Mouse (Mus musculus) olfactory bulb, adult 2 months (tissue): ENCODE data around the gene F5. TPM values are rescaled to one million over a fixed set of nuclear protein-coding genes. Genes with fewer than 3 reads are reported as not detected.
"Not testable (repeated sequence)": the region's sequence is repeated elsewhere in the genome, so short reads cannot be mapped to it uniquely, and the experiment has no call there.

ENCODE experiments used
- H3K27ac ChIP-seq: fragments of 200-500 bp; 2 replicates; pipeline ENCODE4 v1.5.1; 2012; ENCODE audit warnings: low read depth, low read length; ENCODE audit not compliant: insufficient read depth
- H3K4me1 ChIP-seq: fragments of 200-500 bp; 2 replicates; pipeline ENCODE4 v1.6.1; 2012; ENCODE audit warnings: low read length; ENCODE audit not compliant: control insufficient read depth, insufficient read depth
- H3K4me3 ChIP-seq: fragments of 200-500 bp; 2 replicates; pipeline ENCODE4 v1.5.1; 2012; ENCODE audit warnings: mild to moderate bottlenecking, low read depth, low read length, moderate library complexity; ENCODE audit not compliant: insufficient read depth
- CTCF ChIP-seq: fragments of 200-500 bp; IDR thresholded peaks from 2 replicates; pipeline ENCODE4 v1.5.1; 2012; ENCODE audit warnings: low read depth, mild to moderate bottlenecking, low read length, moderate library complexity; ENCODE audit not compliant: insufficient read depth
- POLR2A ChIP-seq: fragments of 200-500 bp; IDR thresholded peaks from 2 replicates; pipeline ENCODE4 v1.6.1; 2012; ENCODE audit warnings: mild to moderate bottlenecking, low read depth, low read length, moderate library complexity; ENCODE audit not compliant: insufficient read depth
- WGBS: fragments of 180-500 bp; shearing (Covaris S2); methylation state at CpG from one replicate; pipeline ENCODE4 v1.1.7; 2018; 5-methylcytosine and 5-hydroxymethylcytosine counted together
- polyA plus RNA-seq: library from polyadenylated mRNA; stranded (reverse); fragments of >200 nt; gene quantifications from 2 replicates; pipeline ENCODE4 v1.2.4, GENCODE M21; 2012; ENCODE audit warnings: low replicate concordance; ENCODE audit not compliant: missing spikeins, insufficient read depth, insufficient read length

F5 gene
- polyA plus RNA-seq, 1 experiment = not detected

DNA sequence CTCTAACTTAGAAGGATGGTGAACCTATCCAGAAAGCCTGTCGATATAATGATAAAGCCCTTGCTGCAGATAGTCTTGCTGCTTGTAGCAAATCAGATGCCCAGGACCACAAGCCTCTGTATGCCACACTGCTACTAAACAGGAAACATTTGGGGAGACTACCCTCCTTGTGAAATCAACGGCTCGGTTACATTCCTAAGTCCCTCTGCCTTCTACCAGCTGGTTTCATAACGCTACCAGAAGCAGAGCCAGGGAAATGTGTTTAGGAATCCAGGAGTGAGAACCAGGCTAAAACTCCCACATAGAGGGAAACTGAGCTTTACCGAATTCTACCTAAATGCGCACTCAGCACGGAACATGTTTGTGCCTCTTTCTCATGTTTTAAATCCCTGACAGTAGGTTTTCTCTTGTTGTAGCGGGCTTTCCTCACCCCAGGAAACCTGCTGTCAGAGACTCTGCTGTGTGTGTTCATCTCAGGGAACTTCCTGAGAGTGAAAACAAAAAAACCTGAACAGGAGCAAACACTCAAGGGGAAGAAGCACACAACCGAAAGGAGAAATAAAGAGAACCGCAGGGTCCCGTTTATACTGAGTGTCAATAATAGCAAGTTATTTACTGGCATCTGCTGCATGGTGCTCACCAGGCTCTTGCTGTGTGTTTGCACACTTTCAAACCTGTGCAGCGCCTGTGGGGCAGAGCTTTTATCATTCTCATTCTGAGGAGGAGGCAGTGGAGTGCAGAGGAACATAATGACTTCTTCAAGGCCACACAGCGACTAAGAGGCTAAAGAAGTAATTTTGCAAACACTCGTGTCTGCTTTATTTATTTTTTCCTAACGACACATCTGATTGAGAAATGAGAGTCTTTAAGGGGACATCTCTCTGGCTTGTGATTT, 66.4 kb downstream of the F5 start:
- Histone ChIP-seq H3K4me3 (no peak overlapping the region), H3K27ac (no peak overlapping the region), H3K4me1 (no peaks in the 10 kb centered on the region)
- 48% methylated on average over 15 of the region's 15 CpGs for WGBS
- TF ChIP-seq POLR2A = no peak
- no peak for TF ChIP-seq CTCF

DNA sequence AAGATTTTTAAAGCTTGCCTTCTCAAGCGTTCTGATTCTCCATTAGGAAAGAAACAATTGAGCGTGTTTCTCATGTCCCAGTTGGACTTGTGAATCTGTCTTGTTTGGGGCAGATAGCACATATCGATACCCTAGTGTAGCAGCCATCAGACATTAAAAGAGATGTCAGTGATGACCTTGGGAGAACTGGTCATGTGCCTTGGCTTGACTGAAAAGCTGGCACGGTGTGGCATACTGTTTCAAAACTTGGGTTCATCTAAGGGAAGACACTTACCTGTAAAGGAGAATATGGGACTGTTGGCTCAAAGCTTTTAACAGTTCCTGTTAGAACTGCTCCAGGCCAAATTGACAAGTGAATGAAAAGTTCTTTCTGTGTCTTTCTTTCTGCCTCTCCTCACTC, 68.6 kb downstream of the F5 start:
- Histone ChIP-seq H3K4me3 (no peak overlapping the region), H3K27ac (no peak overlapping the region), H3K4me1 (no peaks in the 10 kb centered on the region)
- 87% methylated on average over 4 of the region's 4 CpGs for WGBS
- no peak for TF ChIP-seq CTCF
- no peak for TF ChIP-seq POLR2A

- Histone ChIP-seq H3K27ac (no peak overlapping the region), H3K4me3 (no peak overlapping the region), H3K4me1 (no peaks in the 10 kb centered on the region)
- TF ChIP-seq POLR2A = no peak
- no peak for TF ChIP-seq CTCF
Observed at GRCm38 (mm10) chr1:164223089-164223488, 71.5 kb downstream of the F5 start.

GRCm38 (mm10) chr1:164231937-164232570, 80.4 kb downstream of the F5 start:
- WGBS = 55% methylated on average over 2 of the region's 4 CpGs

GRCm38 (mm10) chr1:164233447-164233846, 81.8 kb downstream of the F5 start:
- WGBS = 79% methylated on average over 1 of the region's 1 CpGs
- no peak overlapping the region for H3K27ac ChIP-seq
- no peak for TF ChIP-seq POLR2A
- TF ChIP-seq CTCF = no peak
- H3K4me3 ChIP-seq = no peak overlapping the region
- H3K4me1 ChIP-seq = no peaks in the 10 kb centered on the region

More at GRCm38 (mm10) chr1:164231937-164232570, 80.4 kb downstream of the F5 start:
- H3K4me3 ChIP-seq, H3K27ac ChIP-seq, H3K4me1 ChIP-seq: not testable (repeated sequence)

DNA sequence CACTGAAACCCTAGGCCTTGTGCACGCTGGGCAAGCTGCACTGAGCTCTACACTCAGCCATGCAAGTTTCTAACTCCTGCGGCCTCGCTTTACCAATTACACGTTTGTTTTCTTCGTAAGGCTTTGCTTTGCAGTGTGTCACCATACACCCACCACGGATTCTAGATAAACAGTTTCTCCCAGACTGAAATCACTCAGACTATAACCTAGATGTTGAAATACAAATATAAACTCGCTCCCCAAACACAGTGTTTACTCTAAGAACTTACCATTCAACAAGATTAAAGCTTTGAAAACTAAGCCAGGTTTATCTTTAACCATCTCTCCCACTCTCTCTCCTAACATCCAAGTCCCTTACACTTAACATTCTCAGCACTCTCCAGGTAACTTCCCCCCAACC, 83.4 kb downstream of the F5 start:
- Histone ChIP-seq H3K4me3 (no peak overlapping the region), H3K4me1 (no peaks in the 10 kb centered on the region), H3K27ac (no peak overlapping the region)
- no peak for TF ChIP-seq CTCF
- TF ChIP-seq POLR2A = no peak
- 64% methylated on average over 7 of the region's 7 CpGs for WGBS

GRCm38 (mm10) chr1:164236078-164236477, 84.4 kb downstream of the F5 start:
- WGBS = 62% methylated on average over 7 of the region's 7 CpGs
- Histone ChIP-seq H3K4me1 (no peaks in the 10 kb centered on the region), H3K4me3 (no peak overlapping the region), H3K27ac (no peak overlapping the region)
- no peak for TF ChIP-seq CTCF
- TF ChIP-seq POLR2A = no peak

DNA sequence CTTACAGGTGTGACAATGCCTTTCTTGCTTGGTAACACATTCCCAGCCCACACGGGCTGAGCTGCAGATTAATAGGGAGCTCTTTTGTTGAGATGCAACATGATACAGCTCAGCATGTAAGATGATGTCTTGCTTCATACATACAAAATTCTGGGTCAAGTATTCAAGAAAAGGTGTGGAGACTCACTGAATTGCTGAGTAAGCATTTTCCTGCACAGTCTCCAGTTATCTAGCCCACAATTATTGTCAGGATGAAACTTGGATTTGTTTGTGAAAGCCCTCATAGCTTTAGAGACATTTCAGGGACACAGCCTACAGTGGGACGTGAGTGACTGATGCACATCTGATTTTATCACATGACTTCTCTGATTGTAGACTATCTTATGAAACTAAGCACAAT, 89.9 kb downstream of the F5 start:
- 79% methylated on average over 2 of the region's 2 CpGs for WGBS
- no peak for TF ChIP-seq POLR2A
- Histone ChIP-seq H3K4me3 (no peak overlapping the region), H3K27ac (no peak overlapping the region), H3K4me1 (no peaks in the 10 kb centered on the region)

DNA sequence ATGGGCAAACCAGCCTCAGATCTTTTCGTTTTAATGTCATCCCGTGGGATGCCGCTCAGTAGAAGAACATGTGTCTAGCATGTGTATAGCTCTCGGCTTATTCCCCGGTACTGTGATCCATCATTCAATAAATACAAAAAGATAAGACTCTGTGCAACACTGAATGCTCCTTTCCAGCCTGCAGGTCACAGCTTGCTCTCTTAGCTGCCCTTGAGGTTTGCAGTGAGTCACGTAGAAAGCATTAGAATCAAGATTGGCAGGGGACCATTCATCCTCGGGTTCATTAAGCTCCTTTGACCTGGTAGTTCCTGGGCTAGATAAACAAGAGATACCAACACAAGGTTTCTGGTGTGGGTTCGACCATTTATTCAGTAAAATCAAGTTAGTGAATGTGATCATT, 91.2 kb downstream of the F5 start:
- TF ChIP-seq POLR2A = no peak
- TF ChIP-seq CTCF = no peak
- no peak overlapping the region for H3K4me3 ChIP-seq
- H3K27ac ChIP-seq = no peak overlapping the region
- peaks cover 3% of the 10 kb centered on the region; the same call in 1 of the 2 replicates for H3K4me1 ChIP-seq
- whole genome bisulfite sequencing = 81% methylated on average over 8 of the region's 8 CpGs
